Mouse (Mus musculus) embryo, embryonic 11 days (tissue): Measurements from ENCODE around the gene Nrip1.

Experiments
- DNase-seq: peaks from one replicate; pipeline ENCODE4 v3.0.0-alpha.2; 2015

The Nrip1 gene

GRCm38 (mm10) chr16:76371614-76371917 lies 2.1 kb downstream of the Nrip1 start:
- DNase-seq, result peak; percentile 13

GRCm38 (mm10) chr16:76370716-76371613 lies 2.7 kb downstream of the Nrip1 start:
- peak; percentile 21 for DNase-seq

GRCm38 (mm10) chr16:76370041-76370715 lies 3.4 kb downstream of the Nrip1 start:
- DNase-seq, result peak; percentile 67

GRCm38 (mm10) chr16:76369236-76369635 lies 4.4 kb downstream of the Nrip1 start:
- DNase-seq, result no peak

GRCm38 (mm10) chr16:76367261-76367908 lies 6.2 kb downstream of the Nrip1 start:
- no peak for DNase-seq

- no peak for DNase-seq
These were observed 7.7 kb downstream of the Nrip1 start for GRCm38 (mm10) chr16:76365790-76366406.

GRCm38 (mm10) chr16:76365237-76365636 lies 8.4 kb downstream of the Nrip1 start:
- no peak for DNase-seq

- DNase-seq, result no peak
These were observed 10.0 kb downstream of the Nrip1 start for GRCm38 (mm10) chr16:76363641-76364040.

GRCm38 (mm10) chr16:76362982-76363381 lies 10.6 kb downstream of the Nrip1 start:
- DNase-seq, result no peak

GRCm38 (mm10) chr16:76360441-76360840 lies 13.2 kb downstream of the Nrip1 start:
- no peak for DNase-seq

- DNase-seq, result no peak
These were observed 14.9 kb downstream of the Nrip1 start for GRCm38 (mm10) chr16:76358757-76359156.

- peak; percentile 34 for DNase-seq
These were observed 15.4 kb downstream of the Nrip1 start for GRCm38 (mm10) chr16:76358128-76358748.

- no peak for DNase-seq
These were observed 16.5 kb downstream of the Nrip1 start for GRCm38 (mm10) chr16:76357155-76357554.

- no peak for DNase-seq
These were observed 17.6 kb downstream of the Nrip1 start for GRCm38 (mm10) chr16:76355947-76356550.

- no peak for DNase-seq
These were observed 18.4 kb downstream of the Nrip1 start for GRCm38 (mm10) chr16:76355267-76355666.

GRCm38 (mm10) chr16:76354841-76355240 lies 18.8 kb downstream of the Nrip1 start:
- no peak for DNase-seq

- DNase-seq, result no peak
These were observed 19.3 kb downstream of the Nrip1 start for GRCm38 (mm10) chr16:76354289-76354688.

- DNase-seq, result no peak
These were observed 22.7 kb downstream of the Nrip1 start for GRCm38 (mm10) chr16:76350922-76351321.

GRCm38 (mm10) chr16:76349053-76349452 lies 24.6 kb downstream of the Nrip1 start:
- DNase-seq, result no peak

GRCm38 (mm10) chr16:76347719-76348421 lies 25.8 kb downstream of the Nrip1 start:
- DNase-seq, result no peak

GRCm38 (mm10) chr16:76346371-76346770 lies 27.3 kb downstream of the Nrip1 start:
- no peak for DNase-seq
